Mouse (Mus musculus): ENCODE data around the gene Nhsl1.

The Nhsl1 gene

DNA sequence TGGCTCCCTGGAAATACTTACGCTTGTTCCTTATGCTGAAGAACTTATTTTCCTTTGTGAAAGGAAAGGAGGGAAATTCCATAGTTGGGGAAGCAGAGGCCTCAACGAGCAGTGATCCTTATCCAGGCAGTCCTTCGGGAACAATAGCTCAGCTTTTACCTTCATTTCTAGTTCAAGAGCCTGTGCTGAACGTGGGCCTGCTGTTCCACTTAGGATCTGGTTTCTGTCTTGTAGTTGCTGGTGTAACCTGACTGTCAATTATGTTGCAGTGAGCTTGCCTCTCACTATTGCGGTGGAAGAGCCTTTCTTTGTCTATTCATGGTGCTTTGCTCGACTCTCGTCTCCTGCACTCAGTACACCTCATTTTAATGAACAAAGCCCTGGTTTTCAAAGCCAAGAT is 175.5 kb downstream of the Nhsl1 start:
- DNase-seq = no peak

GRCm38 (mm10) chr10:18497066-18497465 is 178.3 kb downstream of the Nhsl1 start:
- DNase-seq = no peak

DNA sequence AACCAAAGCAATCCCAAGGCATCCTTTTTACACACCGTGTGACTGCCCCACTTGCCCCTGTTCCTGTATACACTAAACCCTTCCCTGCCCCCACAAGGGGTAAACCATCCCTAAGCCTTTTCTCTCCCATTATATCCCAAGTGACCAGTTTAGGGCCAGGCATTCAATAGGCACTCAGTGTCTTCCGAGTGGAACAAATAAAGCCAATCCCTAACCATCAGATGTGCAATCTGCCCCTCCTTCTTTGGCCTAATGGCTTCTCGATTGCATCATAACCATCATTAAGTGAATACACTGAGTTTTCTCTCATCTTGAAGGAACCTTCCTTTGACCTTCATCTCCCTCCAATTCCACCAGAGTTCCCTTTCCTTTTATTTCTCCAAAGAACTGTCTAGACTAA is 183.2 kb downstream of the Nhsl1 start:
- DNase-seq = no peak

GRCm38 (mm10) chr10:18505690-18506089 is 186.9 kb downstream of the Nhsl1 start:
- DNase-seq = peak; percentile 29

- DNase-seq = no peak
These were observed 187.7 kb downstream of the Nhsl1 start for GRCm38 (mm10) chr10:18506501-18506946.

- DNase-seq = no peak
These were observed 189.2 kb downstream of the Nhsl1 start for GRCm38 (mm10) chr10:18507869-18508473.

DNA sequence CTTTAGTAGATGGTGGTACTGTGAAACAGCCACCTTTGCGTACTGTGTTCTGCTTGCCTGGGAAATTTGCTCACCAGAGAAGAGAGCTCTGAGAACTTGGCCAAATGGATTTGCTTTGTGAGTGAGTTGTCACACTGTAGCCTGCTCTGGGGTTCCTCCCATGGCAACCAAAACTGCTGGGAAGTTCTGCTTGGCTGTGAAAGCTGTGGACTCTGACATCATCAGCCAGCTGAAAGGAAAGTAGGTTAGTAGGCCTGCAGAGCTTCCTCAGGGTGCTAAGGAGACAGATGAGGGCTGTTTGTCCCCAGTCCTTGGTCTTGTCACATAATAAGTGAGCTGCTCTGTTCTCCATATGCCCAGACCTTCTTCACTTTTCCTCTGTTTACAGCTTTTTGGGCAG is 189.8 kb downstream of the Nhsl1 start:
- DNase-seq = no peak

- DNase-seq = no peak
These were observed 191.9 kb downstream of the Nhsl1 start for GRCm38 (mm10) chr10:18510663-18511062.

DNA sequence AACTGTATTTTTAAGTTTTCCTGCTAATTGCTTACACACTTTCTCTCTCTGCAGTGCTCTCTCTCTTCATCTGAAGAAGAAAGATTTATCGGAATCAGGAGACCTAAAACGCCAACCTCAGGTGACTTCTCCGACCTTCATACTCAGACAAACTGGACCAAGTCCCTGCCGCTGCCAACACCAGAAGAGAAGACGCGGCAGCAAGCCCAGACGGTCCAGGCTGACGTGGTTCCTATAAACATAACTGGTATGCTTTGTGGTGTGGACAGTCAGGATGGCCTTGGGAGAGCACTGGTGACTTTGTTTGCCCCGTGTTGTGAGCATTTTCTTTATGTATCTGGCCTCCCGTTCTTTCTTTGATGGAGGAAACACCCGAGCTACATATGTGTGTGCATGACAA is 192.7 kb downstream of the Nhsl1 start:
- DNase-seq = no peak

DNA sequence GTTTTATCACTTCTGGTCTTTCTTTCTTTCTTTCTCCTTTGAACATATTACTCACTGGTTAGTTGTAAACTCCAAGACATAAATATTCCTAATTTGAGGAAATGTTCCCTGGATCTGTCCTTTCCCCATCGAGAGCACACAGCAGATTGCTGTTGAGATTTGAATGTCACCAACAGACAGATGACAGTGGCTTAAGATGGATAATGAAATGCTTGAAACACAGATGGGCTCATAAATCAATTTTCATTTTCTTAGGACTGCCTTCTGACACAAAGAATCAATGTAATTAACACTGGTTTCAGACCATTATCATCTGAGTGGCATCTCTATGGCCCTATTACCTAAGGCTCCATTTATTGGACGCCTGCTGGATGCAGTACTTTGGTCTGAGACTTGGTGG is 203.8 kb downstream of the Nhsl1 start:
- DNase-seq = no peak

- DNase-seq = no peak
These were observed 206.5 kb downstream of the Nhsl1 start for GRCm38 (mm10) chr10:18525311-18525710.

DNA sequence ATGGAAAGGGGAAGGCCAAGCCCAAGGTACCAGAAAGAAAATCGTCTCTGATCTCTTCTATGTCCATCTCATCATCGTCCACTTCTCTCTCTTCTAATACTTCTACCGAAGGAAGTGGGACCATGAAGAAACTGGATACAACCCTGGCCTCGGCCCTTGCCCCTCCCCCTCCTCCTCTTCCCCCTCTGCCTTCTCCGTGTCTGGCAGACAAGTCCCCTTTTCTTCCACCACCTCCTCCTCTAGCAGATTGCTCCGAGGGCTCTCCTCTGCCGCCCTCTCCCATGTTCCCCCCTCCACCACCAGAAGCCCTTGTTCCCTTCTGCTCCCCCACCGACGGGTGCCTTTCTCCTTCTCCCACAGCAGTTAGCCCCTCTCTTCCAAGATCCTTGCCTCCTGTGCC is 206.9 kb downstream of the Nhsl1 start:
- no peak for DNase-seq

DNA sequence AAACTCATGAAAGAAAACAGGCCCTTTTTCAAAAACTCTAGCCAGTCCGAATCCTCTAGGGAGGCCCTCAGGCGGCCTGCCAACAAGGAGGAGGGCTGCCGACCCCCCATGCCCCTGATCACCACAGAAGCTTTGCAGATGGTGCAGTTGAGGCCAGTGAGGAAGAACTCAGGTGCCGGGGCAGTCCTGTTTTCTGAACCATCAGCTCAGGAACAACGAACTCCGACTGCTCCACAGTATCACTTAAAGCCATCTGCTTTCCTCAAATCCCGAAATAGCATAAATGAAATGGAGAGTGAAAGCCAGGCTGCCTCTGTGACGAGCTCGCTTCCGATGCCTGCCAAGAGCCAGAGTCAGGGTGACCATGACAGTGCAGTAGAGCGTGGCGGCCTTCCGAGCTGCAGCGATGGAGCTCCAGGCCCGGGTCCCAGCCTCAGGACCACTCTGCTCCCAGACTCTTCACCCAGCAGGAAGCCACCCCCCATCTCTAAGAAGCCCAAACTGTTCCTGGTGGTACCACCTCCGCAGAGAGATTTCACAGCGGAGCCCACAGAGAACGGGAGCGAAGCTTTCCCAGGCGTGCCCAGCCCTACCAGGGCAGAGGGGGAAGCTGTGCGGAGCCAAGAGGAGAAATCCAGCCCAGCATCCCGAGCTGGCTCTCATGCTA is 207.5 kb downstream of the Nhsl1 start:
- no peak for DNase-seq

DNA sequence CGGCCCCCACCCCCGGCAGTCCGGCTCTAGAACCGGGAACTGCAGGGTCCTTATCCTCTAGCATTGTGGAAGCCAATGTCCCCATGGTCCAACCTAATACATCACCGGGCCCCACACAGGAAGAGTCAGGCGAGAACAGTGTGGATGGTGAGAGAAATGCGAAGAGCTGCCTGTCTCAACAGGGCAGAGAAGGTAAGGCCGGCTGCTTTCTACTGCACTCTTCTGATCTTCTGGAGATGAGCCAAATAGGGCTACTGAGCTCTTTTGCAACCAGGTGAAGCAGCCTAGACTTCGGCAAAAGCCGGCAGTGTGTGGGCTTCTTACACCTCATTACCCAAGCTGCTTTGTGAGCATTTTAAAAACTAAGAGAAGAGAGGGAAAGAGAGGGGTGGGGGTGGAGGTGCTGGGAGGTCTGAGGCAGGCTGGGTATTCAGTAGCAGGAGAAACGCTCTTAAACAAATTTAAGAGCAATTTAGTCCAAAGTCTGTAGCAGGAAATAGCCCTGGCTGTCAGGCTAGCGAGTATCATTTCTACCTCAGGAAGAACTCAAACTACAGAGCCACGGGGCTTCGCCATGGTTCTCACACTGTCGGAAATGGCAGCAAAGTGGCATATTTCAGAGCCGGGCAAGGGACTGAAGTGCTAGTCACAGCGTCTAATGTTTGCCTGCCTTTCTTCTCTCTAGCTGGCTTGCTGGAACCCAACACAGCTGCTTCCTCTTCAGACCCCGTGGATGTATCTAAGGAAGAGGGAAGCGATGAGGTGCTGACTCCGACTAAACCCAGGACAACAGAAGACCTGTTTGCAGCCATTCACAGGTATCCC is 208.3 kb downstream of the Nhsl1 start:
- DNase-seq = no peak

GRCm38 (mm10) chr10:18527766-18528165 is 209.0 kb downstream of the Nhsl1 start:
- DNase-seq = no peak

- peak; percentile 64 for DNase-seq
These were observed 209.7 kb downstream of the Nhsl1 start for GRCm38 (mm10) chr10:18528475-18528874.

DNA sequence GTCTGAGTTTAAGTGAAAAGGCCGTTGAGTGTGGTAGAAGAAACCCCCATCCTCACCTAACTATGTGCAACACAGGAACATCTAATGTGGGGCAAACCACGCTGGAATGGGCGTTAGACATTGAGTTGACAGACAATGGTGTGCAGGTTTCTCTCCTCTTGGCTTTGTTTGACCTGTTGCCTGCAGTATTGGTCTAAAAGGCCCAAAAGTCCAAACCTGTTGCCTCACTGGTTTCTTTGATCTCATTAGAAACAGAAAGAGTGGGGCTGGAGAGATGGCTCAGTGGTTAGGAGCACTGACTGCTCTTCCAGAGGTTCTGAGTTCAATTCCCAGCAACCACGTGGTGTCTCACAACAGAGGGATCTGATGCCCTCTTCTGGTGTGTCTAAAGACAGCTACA is 210.4 kb downstream of the Nhsl1 start:
- DNase-seq = no peak

- no peak for DNase-seq
These were observed 211.4 kb downstream of the Nhsl1 start for GRCm38 (mm10) chr10:18530161-18530560.

GRCm38 (mm10) chr10:18532293-18532692 is 213.5 kb downstream of the Nhsl1 start:
- DNase-seq = peak; percentile 26

DNA sequence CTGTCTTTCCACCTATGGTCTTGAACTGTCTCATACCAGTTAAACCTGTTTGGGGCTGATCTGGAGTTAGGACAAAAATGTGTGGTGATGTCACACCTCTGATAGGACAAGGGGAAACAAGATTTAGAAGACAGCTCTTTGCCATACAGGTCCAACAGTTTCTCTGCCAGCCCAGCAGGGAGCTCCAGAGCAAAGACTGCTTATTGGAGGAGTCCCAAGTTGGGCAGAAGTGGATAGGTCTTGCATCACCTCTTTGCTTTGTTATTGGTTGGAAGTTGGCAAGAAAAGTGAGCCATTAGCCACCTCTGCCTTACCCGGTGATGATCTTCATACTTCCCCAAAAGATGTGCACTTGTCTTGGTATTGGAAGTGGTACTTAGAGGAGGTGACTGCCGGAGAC is 218.1 kb downstream of the Nhsl1 start:
- no peak for DNase-seq

DNA sequence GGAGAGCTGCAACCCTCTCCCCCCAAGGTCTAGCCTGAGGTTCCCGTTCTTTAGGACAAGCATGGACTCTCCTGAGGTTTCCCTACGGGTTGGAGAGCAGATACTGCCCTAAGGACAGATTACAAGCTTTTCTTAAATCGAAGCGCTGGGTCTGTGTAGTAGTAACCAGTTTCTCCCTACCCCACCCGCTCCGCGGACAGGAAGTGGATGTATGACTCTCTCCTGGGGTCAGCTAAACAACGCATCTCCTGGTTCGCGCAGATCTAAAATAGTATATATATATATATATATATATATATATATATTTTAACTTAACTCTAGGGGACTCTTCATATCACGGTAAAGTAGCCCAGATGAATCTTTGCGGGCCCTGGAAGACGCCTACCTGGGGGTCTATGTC is 226.5 kb downstream of the Nhsl1 start:
- peak; percentile 39 for DNase-seq

DNA sequence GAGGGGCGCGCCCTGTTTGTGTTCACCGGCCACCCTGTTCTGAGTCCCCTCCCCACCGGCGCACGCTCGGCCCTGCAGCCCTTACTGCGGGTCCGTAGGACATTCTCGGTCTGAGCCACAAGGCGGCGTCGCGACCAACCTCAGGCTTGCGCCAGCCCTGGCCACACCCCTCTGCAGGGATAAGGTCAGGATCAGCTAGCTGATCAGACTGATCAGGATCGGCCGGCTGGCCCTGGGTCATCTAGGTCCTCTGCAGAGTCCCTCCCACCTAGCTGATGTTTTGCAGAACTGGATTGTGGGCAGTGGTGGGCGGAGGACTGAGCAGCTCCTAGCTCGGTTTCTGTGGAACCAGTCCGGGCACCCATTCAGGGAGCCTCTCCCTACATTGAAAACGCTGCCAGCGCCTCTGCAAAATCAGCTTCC is 227.0 kb downstream of the Nhsl1 start, which contains the start of gene Hebp2:
TSS of gene Hebp2 (minus strand) at position 264 of the 423 bp plus-strand sequence.
- DNase-seq = peak; percentile 92

DNA sequence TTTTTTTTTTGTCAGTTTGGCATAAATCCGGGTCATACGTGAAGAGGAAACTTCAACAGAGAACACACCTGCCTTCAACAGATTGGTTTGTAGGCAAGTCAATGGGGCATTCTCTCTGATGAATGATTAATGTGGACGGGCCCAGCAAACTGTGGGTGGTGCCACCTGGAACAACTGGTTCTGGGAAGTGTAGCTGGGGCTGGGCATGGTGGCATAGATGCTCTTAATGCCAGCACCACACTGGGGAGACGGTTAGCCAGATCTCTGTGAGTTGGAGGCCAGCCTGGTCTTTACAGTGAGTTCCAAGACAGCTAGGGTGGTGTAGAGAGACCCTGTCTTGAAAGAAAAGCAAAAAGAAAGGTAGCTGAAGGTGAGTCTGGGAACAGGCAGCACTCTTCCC is 228.6 kb downstream of the Nhsl1 start:
- DNase-seq = no peak
